Mouse (Mus musculus) lung, adult 18-20 months (tissue): ENCODE measurements at regions not wholly inside any gene's neighbourhood (a gene's known extent, or its start where the extent isn't known, plus 50 kb on each side); places are given as distances from the start of the nearest gene placed in this dataset.

Source experiments
- DNase-seq, 2 experiments: peaks; one replicate each; pipeline ENCODE4 v3.0.0; 2022; ENCODE audit warnings: mixed read lengths in 2 of 2

- no peak for DNase-seq
Observed at GRCm38 (mm10) chr4:40400089-40400488, 71.9 kb upstream of the Tmem215 start.

DNA sequence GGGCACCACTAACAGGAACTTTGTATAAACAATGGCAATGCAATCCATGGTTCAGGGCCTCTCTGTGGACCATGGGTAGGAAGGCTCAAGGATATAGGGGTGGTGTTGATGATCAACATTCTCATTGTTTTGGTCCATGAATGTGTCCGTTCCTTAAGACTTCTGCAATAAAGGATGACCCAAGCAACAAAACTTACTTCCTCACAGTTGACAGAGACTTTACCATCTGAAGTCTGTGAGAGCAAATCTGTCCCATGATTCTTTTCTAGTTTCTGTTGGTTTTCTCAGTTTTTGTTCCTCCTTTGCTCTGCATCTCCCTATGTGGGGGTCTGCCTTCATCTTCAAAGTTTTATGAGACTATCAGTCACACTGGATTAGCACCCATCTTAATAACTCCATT is 81.8 kb upstream of the Tmem215 start:
- DNase-seq: no peak

- DNase-seq: no peak
Observed at GRCm38 (mm10) chr4:40385284-40385683, 86.7 kb upstream of the Tmem215 start.

DNA sequence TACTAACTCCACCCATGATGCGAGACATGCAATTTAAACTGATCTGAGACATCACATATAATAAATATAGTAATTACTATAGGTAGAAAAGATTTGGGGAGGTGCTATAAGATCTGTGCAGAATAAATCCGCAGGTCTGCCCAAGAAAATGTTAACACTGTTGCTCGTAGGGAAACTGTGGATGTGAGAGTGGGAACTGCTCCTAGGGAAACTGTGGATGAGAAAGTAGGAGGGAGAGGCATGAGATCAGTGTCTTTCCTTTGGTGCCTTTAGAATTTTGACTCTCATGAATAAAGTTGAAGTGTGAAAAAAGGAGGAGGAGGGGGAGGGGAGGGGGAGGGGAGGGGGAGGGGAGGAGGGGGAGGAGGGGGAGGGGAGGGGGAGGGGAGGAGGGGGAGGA is 87.3 kb upstream of the Tmem215 start:
- no peak for DNase-seq

DNA sequence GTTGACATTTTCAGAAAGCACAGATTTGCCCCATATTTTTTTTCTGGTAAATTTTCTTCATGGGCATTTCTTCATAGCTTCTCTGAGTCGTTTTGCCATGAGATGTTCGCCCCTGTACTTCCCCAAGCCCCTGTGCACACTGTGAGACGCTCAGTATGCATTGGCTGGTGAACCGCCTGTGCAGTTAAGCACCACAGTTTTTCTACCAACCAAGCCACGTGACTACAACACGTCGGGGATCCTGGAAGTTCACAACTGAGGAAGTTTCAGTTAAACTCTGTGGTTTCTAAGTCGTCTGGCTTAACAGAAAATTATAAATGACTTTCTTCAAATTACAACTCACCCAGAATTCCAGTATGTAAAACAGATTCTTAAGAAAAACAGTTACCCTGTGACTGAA is 91.7 kb upstream of the Tmem215 start:
- no peak for DNase-seq

DNA sequence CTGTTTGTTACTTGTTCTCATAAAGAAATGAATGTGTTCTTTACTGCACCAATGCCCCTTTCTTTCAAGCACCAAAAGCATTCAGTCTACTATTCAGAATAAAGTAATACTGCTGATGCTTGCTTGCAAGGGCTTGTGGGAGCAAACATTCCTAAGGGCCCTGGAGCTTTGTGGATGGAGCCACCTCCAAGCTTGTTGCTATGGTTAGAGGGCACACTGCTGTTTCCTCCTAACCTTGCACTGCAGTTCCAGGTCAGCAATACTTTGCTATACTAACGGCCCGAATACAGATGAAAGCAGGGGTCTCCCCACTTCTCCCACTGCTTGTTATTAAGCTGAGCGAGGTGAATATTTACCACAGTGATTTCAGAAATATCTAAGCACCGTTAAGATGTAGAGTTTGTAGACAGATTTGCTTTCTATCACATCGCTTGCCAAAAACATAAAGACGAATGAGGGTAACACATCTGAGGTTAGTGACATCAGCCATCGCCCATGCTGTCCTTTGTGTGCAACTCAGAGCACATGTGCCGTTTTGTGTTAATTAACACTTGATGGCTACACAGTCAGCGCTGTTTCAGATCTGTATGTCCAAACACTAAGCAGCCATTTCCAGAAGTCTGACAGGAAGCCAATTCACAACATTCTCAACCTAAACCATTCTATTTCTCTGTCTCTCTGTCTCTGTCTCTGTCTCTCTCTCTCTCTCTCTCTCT is 96.4 kb upstream of the Ndufb6 start:
- peak; percentile 7 to 10 for DNase-seq

- no peak for DNase-seq
Observed at GRCm38 (mm10) chr4:40374213-40374612, 95.0 kb upstream of the Ndufb6 start.

DNA sequence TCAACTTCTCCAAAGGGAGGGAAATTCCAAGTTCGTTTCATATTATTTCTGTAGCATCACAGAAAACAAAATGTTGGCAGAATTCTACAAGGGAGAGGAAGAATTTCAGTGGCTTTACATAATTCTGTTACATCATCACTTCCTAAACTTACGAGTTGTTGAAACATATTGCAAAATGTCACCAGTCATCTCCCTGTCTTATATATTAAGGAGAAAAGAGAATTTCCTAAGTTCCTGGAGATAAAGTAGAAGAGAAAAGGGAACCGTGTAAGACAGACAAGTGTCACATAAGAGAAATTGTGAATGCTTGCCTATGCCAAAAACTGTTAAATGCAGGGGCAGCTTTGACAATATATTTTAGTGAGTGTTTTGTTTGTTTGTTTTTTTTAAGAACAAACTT is 85.1 kb upstream of the Ndufb6 start:
- DNase-seq: no peak

- DNase-seq: no peak
Observed at GRCm38 (mm10) chr4:40359307-40359706, 80.1 kb upstream of the Ndufb6 start.

DNA sequence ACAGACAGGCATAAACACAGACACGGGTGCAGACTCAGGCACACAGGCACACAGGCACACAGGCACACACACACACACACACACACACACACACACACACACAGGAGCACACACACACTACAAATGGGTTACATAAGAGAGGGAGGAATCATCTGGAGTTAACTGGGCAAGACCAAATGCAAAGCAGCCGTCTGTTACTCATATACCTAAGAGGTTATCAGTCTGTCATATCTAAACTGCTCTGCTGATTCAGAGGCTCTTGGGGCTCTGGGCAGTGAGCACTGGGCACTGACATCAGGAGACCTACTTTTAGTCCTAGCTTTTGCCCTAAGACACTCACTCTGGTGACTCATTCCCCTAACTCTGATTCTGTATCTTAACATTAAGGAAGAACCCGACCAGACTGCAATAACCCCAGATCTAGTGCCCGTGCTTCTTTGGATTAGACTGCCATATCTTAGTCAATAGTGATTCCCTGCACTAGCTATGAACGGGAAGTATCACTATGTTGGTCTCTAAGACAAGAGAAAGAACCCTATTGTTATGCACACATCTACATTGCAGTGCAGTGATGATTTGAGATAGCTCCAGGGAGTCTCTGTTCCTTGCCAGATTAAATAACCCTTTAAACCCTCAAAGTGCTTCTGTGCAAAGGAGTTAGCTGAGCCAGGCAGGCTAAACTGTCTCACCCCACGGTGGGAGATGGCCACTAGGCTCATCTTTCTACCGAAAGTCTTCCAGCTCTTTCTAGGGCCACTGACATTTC is 78.0 kb upstream of the Ndufb6 start:
- DNase-seq: no peak

DNA sequence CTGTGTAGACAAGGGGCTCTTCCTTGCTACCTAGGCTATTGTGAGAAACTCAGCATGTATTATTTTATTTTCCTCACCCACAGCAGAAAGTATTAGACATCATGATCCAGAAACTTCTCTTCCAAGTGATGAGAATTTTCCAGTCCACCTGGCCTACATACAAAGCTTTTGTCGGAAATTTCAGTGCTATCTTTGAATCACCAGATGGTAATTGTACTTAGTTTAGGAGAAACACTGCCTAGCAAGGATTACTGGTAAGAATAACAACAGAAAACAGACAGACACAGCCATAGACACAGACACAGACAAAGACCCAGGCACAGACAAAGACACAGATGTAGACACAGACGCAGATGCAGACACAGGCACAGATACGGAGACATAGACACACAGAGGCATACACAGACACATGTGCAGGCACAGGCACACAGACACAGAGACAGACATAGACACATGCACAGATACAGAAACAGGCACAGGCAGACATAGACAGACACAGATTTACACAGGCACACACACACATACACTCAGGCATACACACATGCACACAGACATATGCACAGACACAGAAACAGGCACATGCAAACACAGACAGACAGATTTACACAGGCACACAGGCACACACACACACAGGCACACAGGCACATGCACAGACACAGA is 76.7 kb upstream of the Ndufb6 start:
- DNase-seq: no peak

GRCm38 (mm10) chr4:40354456-40354855 is 75.2 kb upstream of the Ndufb6 start:
- no peak for DNase-seq

DNA sequence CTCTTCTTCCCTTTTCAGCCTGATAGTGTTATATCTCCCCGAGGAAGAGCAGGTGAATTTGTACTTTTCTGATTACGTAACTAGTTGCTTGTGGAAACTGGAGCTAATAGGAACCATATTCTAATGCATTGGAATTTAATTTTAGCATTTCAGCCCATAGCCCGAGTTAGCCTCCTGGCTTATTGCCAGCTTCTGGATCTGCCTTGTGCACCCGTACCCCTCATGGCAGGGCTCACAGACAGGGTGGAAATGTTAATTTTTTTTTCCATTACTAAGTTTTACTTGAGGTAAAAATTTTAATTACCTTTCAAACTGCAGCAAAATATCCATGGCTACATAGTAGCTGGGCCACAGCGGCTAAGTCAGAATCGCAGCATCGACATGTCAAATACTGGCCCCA is 72.4 kb upstream of the Ndufb6 start:
- no peak for DNase-seq

DNA sequence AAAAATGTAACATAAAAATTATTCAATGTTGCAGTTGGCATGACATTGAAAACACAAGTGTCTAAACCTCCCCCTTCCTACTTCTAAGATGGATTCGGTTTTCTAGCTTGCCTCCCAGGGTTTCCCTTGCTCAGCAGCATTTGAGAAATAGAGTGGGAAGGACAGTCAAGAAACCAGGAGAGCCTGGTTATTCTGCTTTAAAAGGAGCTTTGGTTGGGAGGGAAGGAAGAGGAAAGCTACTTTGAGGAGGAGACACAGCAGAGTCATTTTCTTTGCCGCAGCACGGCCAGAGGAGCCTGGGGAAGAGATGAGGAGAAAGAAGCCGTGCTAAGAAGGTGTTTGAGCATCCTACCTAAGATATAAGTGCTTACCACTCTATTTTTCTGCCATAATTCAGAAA is 71.9 kb upstream of the Ndufb6 start:
- no peak for DNase-seq

- DNase-seq: no peak
Observed at GRCm38 (mm10) chr4:40345847-40346246, 66.6 kb upstream of the Ndufb6 start.

- DNase-seq: no peak
Observed at GRCm38 (mm10) chr4:40342181-40342580, 63.0 kb upstream of the Ndufb6 start.

DNA sequence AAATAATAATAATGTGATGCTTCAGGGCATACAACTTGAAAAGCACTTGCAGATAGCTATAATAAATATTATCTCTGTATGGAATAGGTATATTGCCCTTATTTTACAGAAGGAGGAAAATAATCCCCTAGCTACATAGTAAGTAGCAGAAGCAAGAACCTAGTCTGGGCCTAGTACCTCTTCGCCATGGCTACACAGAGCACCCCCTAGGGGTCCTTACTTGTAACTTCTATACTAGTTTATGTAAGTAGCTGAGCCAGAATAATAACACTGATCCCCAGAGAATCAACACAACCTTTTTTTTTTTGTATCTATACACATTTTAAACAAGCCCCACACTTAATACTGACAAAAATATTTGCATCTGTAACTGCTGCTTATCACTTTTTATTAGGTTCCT is 55.6 kb upstream of the Ndufb6 start:
- no peak for DNase-seq

GRCm38 (mm10) chr4:40329737-40330136 is 50.5 kb upstream of the Ndufb6 start:
- DNase-seq: no peak
